Mouse (Mus musculus): ENCODE measurements around the gene Pak7.

DNA sequence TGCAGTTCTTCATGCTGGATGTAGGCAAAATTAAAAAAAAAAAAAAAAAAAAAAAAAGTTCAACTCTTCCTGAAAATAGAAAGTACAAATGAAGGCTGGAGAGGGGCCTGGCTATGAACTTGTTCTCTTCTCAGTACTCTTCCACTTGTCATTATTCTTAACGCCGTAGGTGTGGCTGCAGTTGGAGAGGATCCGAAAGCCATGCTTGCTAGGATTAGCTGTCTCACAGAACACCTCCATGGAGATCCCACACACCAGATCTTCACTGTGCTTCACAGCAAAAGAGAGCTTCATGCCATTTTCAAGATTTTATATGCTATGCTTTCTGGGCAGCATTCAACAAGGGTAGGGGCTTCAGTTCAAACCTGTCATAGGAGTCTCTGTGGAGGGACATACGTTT lies 14.8 kb upstream of the Pak7 start:
- TF ChIP-seq CTCF (IDR thresholded peaks at IDR 0.05; ENCODE audit: borderline replicate concordance, extremely low read depth, insufficient read depth, insufficient read length) (no peak), POLR2A (IDR thresholded peaks at IDR 0.05; ENCODE audit: borderline replicate concordance, extremely low read depth, insufficient read depth, insufficient read length, poor library complexity, severe bottlenecking) (no peak)

Measured in brain, embryonic 14.5 days (tissue).